Mouse (Mus musculus): ENCODE results near the gene Scg5.

Gene Scg5

DNA sequence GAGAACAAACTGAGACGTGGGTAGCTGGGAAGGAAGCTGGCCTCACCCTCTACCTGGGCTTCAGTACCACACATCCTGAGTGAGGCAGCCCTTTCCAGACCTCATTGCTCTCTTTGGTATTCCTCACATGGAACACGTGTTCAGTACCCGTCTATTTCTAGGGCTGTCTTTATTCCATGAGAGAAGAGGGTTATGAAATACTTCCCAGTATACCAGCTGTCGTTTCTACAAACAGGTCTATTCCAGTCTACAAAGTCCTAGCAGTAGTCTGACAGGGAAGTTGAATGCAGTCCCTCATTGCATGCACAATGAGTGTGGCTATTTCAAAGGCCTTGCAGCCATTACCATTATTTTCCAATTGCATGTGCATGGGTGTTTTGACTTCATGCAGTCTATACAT lies 23.2 kb downstream of the Scg5 start:
- DNase-seq, result no peak

DNA sequence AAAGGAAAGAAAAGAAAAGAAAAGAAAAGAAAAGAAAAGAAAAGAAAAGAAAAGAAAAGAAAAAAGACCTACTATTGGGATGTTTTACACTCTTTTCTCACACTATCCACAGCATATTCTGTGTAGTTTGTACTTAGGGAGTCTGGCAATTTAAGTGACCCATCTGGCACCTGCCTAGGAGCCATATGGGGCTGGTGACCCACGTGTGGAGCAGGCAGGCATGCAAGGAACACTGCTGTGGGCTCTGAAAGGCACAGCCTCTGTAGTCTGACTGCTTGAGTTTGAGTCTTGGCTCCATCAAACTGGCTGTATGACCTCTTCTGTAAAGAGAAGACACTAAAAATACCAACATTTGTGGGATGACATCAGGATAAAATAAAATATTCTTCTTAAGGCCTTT lies 25.2 kb downstream of the Scg5 start:
- DNase-seq, result peak; percentile 58

DNA sequence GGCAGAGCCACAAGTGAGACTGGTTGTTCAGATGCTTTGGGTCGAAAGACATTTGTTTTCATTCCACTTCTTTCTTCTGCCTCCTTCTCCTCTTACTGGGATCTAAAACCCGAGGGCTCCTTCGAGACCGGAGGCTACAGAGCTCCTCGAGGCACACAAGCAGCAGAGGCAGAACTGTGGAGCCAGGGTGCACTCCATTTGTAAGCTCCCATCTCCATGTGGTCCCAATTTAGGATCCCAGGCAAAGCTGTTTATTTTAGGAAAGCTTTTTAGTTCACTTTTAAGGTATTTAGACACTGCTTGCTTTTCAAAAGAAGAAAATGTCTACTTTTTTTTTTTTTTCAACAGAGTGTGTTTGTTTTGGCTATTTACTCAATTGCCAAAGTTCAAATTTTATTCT lies 28.1 kb downstream of the Scg5 start:
- no peak for DNase-seq

DNA sequence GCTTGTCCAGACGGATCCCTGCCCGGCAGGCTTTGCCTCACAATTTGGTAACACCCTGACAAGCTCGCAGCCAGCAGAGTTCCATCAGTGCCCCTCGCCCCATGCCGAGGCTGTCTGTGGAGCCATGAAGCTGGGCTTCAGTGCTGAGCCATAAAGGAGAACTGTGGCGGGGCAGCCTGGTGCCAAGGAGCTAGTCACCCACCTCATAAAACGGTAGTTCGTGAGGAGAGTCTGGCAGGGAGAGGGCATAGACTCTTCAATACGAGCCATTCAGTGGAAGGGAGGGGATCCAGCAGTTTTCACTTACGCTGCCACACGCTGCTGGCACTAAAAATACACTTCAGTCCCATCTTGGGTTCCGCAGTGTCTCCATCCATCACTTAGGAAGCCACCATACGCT lies 30.3 kb downstream of the Scg5 start:
- no peak for DNase-seq

DNA sequence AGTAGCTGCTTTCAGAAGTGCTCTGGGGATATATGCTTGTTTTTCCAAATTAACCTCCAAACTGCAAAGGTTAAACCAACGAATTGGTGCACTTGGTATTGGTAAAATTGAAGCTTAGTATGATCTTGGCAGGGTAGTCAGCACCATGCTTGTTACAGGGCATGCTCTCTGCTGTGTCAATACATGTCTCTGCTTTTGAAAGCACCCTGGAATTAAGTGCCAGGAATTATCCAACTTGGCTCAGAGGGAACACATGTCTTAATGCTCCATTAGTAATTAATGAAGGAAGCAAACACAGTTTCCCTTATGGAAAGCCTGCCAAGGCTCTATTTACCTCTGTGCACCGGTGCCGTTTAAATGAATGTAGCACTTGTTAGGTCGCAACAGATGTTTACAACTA lies 33.7 kb downstream of the Scg5 start:
- no peak for DNase-seq

DNA sequence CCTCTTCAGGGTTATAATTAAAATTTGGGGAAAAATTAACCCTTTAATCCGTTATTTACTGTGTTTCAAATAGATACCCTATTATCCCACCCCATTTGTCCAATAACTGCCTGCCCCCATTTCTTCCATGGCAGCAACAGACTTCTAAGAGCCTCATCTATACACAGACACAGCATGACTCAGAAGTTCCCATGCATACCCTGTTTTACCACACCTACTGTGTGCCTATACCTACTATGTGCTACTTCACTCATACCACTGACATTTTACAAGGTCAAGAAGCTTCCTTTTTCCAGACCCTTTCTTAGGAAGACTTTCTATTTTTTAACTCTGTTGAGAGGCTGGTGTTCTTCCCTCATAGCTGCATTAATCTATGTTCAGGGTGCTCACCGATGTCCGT lies 35.4 kb downstream of the Scg5 start:
- no peak for DNase-seq

DNA sequence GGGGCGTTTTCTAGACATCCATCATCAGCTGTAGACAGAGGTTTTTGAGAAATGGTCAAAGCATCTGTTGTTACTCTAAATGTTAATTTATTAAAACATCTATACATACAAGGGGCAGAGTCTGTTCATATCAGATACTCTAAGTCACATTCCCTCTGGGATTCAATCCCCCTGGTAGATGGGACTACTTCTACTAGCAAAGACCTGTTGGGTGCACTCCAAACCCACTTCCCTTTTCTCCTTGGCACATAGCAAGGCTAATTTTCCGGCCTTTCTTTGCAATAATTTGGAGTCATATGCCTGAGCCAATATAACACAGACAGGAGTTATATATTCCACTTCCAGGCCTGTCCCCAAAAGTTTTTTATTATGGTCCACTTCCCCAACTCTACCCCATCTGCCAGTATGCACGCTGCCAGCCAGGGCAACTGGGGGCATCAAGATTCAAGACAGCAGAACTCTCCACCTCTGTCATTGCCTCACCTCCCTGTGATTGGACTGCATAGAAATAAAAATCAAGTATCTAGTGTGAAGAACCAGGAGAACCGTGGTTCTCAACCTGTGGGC lies 40.0 kb downstream of the Scg5 start:
- no peak for DNase-seq

DNA sequence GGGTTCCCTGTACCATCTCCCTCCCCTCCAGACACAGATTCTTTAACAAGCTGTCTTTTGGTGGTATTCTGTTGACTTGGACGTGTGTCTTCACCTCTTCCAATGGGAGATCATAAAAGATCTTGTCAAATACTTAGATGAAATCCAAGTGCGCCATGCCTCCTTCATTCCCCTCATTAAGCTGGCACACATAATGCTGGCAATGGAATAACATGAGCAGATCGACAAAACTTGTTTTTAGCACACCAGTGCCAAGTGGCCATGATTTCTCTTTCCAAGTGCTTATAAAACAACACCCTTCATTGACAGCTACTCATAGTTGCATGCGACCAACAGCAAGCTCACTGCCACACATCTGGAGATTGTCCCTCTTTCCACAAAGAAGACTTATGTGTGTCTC lies 41.0 kb downstream of the Scg5 start:
- DNase-seq, result no peak

DNA sequence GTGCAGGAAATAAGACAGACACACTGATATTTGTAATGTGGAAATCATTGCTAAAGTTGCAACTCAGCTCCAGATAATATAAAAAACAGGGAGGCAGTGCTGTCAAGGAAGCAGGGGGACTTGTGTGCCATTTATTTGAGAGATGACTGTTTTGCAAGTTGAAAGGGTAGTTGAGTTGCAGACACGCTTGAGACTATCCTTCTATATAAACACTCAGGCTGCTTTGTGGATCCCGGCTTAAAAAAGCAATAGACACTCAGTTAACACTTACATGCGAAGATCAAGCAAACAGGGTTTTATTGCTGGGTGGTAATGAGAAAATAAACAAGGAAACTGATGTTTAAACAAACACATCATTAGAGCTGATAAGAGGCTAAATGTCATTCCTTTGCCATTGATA lies 44.1 kb downstream of the Scg5 start:
- no peak for DNase-seq

DNA sequence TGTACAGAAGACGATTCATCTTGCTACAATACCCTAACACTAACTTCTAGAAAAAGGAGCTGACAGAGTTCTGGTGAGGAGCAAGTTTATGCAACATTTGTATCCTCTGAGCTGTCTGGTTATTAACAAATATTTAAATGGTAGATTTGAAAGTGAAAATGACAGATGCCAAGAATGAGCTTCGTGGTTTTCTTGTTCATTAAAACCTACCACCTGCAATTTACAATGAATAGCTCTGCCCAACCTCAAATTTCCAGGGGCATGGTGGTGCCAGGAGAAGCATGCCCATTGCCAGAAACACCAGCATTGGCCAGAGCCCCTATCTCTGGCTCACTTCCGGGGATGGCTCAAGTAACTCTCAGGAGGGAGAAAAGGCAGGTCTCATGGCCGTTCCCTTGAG lies 47.4 kb downstream of the Scg5 start:
- DNase-seq, result no peak

DNA sequence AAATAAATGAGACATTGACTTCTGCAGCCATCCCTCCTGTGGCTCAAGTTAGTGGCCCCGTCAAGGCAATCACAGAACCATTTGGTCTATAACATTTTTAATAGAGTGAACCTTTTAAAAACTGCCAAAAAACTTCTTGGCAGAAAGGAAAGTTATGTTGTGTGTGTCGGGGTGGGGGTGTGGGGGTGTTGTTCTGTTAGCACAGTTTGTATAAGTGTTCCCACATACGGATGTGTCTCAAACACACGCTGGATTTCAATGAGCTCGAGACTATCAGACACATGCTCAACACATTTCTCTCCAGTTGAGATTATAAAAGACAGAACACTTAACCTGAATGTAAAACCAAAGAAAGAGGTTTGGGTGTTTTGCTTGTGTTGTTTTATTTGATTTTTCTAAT lies 47.8 kb downstream of the Scg5 start:
- no peak for DNase-seq

DNA sequence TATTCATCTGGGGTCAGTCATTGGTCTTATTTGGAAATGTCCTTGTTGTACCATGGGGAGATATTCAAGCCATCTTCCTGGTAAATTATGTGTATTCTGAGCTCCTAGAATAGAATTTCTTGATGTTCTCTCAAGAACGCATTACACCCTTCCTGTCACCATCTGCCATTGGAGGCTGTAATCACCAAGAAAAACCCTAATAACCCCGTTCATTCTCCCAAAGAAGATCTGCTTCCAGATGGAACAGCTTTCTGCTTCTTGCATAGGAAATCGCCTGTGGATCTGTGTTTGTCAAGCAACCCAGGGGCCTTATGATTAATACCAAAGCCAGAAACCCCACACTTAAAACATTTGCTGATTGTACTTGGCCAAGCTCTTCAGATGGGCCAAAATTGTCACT lies 49.6 kb downstream of the Scg5 start:
- no peak for DNase-seq

DNA sequence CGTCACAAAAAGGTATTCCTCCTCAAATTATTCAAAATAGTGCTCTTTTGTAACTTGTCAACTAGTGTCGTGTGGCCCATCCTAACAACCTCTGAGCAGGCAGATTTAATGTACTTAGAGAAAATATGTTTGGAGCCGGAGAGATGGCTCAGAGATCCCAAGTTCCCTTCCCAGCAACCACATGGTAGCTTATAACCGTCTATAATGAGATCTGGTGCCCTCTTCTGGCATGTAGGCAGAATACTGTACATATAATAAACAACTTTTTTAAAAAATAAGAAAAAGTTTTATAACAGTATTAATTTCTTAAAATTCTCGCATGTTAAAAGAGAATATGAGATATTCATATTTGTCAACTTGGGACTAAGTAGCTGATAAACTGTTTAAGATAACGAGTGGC lies 50.9 kb downstream of the Scg5 start:
- no peak for DNase-seq

DNA sequence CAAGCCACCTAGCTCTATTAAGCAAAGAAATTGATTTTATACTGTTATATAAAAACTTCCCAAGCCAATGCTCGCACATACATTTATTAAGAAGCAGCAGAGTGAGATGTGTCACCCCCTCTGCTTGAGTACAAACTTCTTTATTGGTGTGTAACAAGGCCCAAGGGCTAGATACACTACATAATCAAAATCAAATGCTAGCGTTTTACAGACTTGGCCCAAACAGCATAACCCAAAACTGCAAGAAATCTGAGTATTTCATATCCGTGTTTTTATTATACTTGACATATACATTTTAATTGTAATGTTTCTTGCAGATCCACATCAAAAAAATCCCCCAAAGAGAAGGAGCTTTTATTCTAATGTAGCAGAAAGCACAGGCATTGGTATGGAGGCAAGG lies 52.6 kb downstream of the Scg5 start:
- no peak for DNase-seq

DNA sequence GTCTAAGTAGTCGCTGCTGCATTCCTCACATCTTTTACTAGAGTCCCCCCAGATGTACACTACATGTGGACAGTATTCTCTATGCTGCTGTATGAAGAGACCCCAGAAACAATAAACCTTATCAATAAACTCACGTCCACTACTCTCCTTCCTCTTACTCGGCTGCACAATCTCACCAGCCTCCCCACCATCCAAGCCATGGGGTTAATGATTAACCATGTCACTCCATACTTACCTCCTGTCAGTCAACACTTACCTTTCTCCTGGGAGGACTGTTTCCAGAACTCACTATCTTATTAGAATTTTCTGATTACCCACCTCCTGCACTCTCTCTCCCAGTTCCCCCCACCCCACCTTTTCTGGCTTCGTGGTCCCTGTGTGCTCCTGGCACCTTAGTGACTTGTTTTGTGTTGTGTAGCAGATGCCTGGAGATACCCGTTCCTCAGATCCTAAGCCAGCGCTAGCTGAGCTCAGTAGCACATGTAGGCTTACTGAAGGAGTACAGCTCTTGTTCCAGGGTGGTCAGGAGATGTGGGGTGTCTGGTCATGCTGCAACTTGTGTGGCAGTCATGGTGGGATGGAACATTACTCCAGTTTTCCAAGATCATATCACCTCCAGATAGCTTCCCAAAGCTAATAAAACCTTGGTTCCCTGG lies 54.6 kb downstream of the Scg5 start:
- DNase-seq, result no peak

DNA sequence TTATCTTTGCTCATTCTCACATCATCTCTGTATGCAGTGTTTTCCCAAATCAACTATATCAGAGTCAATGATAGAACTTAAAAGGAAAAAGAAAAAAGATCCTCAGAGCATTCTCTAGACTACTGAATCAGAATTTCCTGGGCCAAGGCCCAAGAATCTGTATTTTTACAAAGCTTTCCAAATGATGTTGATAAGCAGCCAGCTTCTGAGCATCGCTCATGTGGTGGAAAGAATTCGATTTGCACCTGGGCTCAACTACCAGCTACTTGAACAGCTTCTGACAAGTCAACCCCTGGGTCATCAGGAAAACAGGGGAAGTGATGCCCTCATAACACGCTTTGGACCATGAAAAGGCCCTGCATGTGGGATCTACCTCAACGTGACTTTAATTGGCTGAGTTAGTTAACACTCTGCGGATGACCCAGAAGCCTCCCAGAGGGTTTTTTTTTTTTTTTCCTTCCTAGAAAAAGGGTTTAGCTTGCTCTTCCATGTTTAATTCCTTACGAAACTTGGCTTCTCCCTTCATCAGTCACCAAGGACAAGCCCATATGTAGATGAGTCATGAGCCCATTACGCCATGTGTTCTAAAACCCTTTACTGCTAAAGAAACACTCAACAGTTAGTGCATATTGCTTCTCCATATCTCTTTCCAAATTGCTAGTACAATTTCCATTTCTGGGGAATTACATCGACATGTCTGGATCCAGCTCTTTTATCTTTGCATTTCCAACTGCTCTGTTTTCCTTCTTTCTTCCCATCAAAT lies 60.2 kb downstream of the Scg5 start:
- no peak for DNase-seq

DNA sequence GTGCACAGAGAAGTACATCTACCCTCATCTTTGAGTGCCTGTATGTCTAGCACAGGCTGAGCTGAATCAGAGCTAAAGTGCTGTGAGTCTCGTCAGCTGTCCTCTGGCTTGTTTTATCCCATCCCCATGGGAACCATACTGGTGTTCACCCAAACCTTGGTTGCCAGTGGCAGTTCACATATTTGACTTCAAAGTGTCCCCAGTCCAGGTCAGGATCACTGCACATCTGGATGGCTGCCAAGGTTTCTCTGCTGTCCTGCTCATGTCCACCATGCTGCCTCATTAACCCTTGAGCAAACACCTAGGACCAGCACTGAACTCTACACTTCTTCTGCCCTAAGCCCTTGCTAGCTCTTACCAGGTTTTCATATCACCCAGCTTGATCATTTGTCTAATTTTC lies 63.0 kb downstream of the Scg5 start:
- DNase-seq, result no peak

DNA sequence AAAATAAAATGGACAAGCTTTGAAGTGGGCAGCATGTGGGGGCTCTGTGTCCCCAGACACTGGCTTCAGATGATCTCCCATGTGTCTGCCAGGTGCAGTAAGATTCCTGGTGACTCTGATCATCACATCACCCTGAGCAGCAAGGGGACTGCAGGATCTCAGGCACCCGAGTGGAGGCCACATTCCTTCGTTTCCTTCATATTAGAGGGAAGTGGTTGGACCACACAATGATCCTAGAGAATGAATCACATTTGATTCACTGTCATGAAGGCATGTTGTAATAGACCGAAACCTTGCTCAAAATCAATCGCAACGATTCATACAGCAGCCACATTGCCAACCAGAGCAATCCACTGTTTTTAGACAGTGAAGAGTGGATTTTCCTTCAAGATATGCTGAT lies 64.0 kb downstream of the Scg5 start:
- no peak for DNase-seq

DNA sequence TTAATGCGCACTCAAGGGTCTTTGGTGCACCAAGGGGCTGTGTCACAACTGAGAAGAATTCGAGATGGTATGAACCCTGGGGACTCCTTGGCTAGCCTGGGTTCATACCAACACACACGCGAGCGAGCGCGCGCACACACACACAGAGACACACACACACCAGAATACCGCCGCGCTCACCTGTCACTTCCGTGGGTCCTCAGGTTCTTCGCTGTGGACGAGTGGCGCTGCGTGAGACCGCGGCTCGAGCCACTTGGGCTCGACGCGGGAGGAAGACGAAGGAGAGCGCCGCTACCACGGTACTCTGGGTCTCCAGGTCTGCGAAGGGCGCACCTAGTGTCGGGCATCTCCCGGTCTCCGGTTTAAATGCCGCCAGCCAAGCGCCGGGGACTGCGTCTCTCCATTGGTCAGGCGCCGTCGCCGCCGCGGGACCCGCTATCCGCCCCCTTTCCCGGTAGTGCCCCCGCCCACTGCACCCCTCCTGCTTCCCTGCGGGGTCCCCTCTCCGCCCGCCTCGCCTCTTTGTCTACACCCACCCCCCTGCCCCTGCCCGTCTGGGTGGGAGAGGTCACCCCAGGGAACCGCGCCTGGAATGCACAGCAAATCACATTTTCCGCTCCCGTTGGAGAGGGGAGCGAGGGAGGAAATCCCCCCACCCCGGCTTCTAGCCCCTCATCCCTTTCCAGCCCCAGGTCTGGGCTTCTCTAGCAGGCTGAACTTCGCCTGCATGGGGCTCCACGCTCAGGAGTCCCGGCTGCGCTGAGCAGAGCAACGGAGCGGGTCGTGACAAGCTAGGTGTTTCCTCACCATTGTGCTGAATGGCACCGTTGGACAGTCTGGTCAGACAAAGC lies 70.4 kb downstream of the Scg5 start, which contains the start of gene Grem1:
Gene Grem1, minus strand, starts transcription at position 336 of the 851 bp plus-strand sequence.
- DNase-seq, result no peak

DNA sequence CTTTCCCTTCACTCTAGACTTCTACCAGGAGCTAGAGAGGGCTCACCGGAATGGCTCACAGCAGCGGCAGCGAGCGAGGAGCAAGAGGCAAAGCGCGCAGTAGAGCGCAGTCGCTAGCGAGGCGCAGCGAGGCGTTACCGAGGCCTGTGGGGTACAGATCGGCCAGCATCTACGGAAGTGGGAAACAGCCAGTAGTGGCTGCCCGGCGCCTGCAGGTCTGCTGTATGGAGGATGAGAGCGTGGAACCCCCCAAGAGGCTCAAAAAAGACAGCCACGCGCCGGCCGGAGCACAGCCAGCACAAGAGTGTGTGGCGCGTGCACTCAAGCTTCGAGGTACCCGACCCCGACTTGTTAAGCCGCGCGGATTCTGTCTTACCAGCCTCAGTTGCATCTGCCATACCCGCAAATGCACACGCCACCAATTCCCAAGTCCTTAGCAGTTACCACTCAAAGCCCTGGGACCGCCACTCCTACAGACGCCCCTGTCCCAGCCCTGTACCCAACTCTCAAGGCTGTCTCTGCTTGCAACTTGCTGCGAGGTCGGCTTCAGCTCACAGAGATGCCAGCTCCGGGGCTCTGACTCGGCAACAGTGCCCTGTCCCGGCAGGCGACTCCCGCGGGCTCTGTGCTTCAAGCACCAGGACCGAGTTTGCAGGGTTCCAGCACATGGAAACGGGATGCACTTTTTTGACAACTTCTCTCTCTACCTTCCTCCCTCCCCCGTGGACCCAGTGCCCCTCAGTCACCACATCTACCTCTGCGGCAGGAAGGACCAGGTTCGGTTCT lies 71.2 kb downstream of the Scg5 start:
- DNase-seq, result no peak

DNA sequence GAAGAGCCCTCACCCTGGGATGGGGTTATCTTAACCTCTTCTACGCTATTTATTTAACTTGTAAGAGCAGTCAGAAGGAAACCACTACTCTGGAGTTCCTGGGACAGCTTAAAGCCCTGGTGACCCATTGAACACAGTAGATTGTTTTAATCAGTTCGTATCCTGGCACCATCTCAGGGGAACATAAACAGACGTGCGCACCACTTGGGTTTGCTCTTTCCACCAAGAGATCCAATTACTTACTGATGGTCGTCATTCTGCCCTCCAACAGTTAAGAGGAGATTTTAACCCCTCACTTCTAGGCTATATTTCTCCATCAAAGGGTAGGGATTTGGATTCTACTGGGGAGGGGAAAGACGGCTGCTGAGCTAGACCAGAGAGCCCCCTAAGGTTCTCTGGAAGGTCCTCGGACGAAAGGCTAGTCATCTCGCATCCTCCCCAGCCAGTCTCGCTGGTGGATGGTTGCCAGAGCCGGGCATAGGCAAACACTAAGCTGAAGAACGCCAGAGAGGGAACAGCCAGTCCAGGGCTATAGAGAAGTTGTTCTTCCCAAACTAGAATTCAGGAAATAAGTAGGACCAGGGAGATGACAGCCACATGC lies 71.9 kb downstream of the Scg5 start:
- no peak for DNase-seq

DNA sequence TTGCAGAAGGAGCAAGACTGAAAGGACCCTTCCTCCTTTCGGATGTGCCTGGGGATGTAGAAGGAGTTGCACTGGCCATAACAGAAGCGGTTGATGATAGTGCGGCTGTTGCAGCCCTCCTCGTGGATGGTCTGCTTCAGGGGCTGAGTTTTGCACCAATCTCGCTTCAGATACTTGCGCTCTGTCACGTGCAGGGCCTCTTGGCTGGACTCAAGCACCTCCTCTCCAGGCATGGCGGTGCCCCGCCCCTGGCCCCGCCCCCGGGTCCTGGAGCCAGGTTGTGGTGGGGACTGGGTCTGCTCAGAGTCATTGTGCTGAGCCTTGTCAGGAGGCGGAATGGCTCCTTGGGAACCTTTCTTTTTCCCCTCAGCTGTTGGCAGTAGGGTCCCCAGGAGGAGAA lies 79.2 kb downstream of the Scg5 start:
- DNase-seq, result no peak

Data from cerebellum, adult 11 months (tissue).